Mouse (Mus musculus): ENCODE measurements around the gene Bbs5.
"Not testable (repeated sequence)": the region's sequence is repeated elsewhere in the genome, so short reads cannot be mapped to it uniquely, and the experiment has no call there.

Bbs5 gene

DNA sequence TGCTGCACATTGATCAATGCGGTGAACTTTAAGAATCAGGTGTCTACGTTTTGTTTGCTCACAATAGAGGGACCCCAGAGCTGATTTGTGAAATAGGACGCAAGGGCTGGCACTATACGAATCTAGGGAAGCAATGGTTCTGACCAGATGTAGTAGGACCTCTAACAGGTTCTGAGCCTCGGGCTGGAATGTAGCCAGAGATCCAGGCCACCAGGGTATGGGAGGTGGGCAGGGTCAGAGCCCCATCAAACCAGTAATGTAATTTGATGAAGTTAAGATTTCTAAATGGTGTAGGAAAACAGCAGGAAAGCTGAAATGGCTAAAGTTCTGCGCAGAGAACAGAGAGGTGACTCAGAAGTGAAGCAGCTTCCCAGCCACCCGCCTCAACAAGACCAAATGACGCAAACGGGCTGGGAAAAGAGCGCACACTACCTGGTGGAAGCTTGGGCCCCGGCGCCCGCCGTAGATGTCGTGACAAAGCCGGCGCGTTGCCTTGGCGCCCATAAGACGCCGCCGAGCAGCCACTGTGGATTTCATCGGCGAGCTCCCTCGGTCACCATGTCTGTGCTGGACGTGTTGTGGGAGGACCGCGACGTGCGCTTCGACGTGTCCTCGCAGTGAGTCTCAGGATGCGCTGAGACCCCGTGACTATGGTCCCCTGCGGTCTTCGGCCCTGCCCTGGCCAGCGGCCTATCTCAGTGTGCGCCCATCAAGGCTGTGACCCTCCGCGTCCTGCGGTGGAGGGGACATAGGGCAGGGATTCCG lies at the start of gene Bbs5:
Gene Bbs5 (plus strand): TSS at position 446 of the 765 bp plus-strand sequence.
- peak; percentile 91 for DNase-seq (ENCODE audit: low spot score)

- no peak for DNase-seq (ENCODE audit: low spot score)
These were observed 43.1 kb upstream of the Bbs5 start for GRCm38 (mm10) chr2:69603726-69604393.

DNA sequence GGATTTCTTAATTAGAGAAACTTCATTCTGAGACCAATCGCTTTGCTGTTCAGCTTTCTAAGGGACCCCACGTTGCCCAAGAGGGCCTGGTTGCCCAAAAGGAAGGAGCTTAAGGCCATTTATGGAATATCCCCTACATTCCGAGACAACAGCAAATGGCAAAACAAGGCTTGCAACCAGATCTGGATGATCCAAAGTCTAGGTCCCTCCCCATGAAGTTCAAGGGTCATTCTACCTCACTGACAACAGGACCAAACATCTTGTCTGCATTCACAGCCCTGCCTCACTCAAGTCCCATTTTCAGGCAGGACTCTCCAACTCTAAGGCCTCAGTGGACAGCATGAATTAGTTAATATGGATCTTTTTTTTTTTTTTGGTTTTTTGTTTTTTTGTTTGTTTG lies 40.4 kb upstream of the Bbs5 start:
- no peak for DNase-seq (ENCODE audit: low spot score)

- DNase-seq (ENCODE audit: low spot score), result no peak
These were observed 34.7 kb upstream of the Bbs5 start for GRCm38 (mm10) chr2:69612237-69612636.

DNA sequence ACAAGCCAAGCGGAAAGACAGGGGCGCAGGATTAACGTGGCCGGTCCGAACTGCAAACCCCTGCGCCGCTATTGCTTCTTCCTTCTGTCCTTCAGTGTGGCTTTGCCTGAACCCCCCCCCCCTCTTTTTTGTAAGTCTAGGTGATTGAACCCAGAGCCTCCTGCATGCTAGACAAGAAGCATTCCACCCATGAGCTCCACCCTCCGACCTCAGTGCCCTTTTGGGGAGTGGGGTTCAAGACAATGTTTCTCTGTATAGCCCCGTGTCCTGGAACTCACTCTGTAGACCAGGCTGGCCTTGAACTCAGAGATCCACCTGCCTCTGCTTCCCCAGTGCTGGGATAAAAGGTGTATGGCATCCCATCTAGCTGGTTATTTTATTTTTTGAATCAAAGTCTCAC lies 34.3 kb upstream of the Bbs5 start:
- DNase-seq (ENCODE audit: low spot score), result no peak

- no peak for DNase-seq (ENCODE audit: low spot score)
These were observed 33.7 kb upstream of the Bbs5 start for GRCm38 (mm10) chr2:69613237-69613636.

DNA sequence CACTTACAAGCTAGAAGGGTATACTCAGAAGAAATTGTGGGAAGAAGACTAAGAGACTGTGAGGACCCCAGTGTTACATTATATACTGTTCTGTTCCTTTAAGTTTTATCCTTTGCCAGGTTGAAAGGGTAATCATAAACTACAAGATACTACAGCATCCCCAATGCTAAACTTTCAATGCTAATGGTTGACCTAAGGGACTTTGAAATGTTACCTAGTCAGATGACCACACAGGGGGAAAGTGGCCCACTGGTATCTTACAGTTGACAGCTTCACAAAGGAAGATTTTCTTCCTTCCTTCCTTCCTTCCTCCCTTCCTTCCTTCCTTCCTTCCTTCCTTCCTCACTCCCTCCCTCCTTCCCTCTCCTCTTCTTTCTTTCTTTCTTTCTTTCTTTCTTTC lies 28.6 kb upstream of the Bbs5 start:
- DNase-seq (ENCODE audit: low spot score), result no peak

DNA sequence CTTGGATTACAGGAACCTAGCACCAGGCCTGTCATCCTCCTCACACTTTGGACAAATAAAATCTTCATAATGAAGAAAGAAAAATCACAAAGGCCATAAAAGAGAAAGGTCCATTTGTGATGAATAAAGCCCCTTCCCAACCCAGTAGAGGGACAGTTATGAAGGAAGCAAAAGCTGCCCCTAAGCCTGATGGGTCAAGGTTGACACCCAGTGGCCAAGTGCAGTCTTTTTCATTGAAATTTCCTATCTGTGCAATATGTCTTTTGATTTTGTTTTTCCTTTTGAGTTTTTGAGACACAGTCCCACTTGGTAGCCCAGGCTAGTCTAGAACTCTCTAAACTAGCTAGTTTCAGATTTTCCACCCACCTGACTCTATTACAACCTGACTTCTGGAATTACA lies 27.7 kb upstream of the Bbs5 start:
- no peak for DNase-seq (ENCODE audit: low spot score)

DNA sequence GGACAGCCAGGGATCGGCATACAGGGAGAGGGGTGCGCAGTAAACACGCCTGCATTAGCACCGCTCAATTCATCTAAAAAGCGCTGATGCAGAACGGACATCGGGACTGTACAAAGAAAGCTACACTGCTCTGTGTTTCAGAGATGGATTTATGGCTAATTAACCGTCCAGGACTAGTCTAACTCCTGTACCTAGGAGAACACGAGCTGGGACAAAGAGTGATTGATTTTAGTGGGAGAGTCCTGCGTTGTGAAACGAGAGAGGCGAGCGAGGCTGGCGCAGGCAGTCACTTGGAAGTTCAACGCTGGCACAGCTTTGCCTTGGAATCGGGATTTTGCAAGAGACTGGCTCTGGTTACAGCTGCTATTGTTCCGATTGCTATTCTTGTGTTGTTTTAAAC lies 17.8 kb upstream of the Bbs5 start:
- no peak for DNase-seq (ENCODE audit: low spot score)

DNA sequence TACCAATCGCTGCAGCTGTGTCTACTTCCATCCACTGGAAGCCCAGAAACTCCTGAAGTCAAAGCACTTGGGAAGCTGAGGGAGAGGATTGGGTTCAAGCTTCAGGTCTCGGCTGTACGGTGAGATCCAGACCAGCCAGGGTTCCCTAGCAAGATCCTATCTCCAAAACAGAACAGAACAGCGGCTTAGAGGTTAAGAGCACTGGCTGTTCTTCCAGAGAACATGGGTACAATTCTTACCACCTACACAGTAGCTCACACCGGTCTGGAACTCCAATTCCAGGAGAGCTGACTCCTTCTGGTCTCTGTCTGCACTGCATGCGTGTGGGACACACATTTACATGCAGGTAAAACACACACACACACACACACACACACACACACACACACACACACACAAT lies 17.1 kb upstream of the Bbs5 start:
- no peak for DNase-seq (ENCODE audit: low spot score)

- no peak for DNase-seq (ENCODE audit: low spot score)
These were observed 16.2 kb upstream of the Bbs5 start for GRCm38 (mm10) chr2:69630792-69631191.

- DNase-seq (ENCODE audit: low spot score), result no peak
These were observed 15.5 kb upstream of the Bbs5 start for GRCm38 (mm10) chr2:69631449-69631848.

DNA sequence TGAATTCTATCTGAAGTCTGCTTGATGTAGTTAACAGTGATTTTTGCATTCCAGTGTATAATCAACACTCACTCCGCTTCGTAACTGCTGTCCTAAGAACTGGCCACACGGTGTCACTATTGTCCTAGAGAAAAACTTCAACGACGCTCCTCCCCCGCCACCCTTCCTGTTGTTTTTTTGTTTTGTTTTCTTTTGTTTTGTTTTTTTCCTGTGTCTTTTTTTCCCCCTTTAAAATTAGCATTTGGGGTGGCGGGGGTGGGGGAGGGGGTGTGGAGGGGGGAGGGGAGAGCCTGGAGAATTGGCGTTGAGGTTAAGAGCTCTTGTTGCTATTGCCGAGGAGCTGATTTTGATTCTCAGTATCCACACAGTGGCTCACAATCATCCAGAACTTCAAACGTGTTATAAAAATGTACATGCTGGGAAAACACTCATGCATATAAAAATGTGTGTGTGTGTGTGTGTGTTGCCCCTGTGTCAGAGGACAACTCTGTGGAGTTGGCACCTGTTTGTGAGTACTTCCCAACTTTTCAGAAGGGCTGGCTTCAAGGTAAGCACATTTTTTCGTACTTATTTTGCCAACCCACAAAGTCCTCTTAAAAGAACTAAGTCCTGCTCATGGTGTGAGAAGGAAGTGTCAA lies 11.8 kb upstream of the Bbs5 start:
- DNase-seq (ENCODE audit: low spot score), result peak; percentile 75

DNA sequence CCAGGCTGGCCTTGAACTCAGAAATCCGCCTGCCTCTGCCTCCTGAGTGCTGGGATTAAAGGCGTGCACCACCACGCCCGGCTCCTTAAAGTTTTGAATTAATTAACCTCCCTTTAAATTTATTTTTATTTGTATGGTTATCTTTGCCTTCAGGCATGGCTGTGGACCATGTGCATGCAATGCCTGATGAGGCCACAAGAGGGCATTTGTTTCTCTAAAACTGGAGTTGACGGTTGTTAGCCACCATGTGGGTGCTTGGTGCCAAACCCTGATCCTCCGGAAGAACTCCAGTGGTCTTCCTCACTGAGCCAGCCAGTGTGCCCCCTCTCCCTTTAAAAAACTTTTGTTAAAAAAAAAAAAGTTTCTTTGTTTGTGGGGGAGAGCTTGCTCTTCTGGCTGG lies 11.2 kb upstream of the Bbs5 start:
- peak; percentile 71 for DNase-seq (ENCODE audit: low spot score)

DNA sequence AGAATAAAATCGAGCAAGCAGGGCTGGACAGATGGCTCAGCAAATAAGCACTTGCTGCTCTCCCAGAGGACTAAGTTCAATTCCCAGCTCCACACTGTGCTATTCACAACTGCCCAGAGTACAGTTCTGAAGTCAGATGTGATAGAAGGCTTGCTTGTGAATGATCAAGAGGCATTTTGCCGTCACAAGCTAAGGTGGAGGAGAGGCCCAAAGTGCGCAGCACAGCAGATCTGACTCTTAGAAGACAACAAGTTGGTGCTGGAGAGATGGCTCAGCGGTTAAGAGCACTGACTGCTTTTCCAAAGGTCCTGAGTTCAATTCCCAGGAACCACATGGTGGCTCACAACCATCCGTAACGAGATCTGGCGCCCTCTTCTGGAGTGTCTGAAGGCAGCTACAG lies 9.0 kb upstream of the Bbs5 start:
- not testable (repeated sequence) for DNase-seq (ENCODE audit: low spot score)

DNA sequence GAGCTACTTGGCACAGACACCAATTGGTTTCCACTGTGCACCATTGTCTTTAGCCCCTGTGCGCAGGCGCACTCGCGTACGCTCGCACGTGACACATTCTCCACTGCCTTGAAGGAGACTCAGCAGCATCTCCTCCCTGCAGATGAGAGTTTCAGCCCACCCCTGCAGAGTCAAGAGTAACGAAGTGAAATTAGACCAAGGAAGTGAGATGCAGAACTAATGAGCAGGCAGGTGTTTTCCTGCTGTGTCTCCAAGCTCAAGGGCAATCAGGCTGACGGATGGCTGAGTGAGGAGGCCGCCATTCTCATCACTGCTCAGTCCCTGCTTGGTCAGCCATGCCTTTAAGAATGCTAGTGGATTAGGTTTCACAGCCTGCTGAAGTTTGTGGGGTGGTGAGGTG lies 6.9 kb upstream of the Bbs5 start:
- DNase-seq (ENCODE audit: low spot score), result peak; percentile 57

GRCm38 (mm10) chr2:69644968-69645617 lies 1.9 kb upstream of the Bbs5 start:
- no peak for DNase-seq (ENCODE audit: low spot score)

GRCm38 (mm10) chr2:69649716-69650115 lies 2.7 kb downstream of the Bbs5 start:
- no peak for DNase-seq (ENCODE audit: low spot score)

GRCm38 (mm10) chr2:69659326-69659725 lies 12.4 kb downstream of the Bbs5 start:
- no peak for DNase-seq (ENCODE audit: low spot score)

- DNase-seq (ENCODE audit: low spot score), result no peak
These were observed 17.0 kb downstream of the Bbs5 start for GRCm38 (mm10) chr2:69663827-69664476.

DNA sequence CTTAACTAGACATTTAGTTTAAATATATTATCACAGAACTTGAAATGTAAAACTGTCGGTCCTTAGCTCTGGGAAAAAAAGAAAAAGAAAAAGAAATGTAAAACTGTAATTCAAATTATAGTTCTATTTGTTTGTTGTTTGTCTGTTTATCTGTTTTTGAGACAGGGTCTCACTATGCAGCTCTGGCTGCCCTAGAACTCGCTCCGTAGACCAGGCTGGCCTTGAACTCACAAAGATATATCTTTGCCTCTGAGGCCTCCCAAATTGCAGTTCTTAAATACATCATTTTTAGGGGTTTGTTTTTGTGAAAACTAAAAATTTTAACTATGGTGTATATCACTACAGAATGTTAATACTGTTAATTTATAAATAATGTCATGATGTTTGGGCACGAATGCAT lies 20.7 kb downstream of the Bbs5 start:
- no peak for DNase-seq (ENCODE audit: low spot score)

DNA sequence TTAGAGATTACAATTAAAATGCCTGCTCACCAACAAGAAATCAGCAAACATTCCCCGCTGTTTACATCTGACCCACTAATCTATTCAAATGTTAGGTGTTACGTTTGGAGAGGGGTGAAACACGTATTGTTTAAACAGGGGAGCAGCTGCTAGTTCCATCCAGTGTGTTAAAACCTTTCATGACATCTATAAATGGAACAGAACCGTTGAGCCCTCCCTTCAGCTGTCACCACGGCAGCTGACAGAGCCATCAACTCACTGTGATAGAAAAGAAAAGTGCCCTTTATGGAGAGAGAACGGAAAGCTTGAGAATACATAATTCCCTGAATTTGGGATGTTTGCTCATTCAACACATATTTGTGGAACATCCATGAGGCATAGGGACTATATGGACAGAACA lies 21.4 kb downstream of the Bbs5 start:
- no peak for DNase-seq (ENCODE audit: low spot score)
